Mouse (Mus musculus) gastrocnemius, postnatal 10 days (tissue): Measurements from ENCODE around the gene Gm9903. TPM values are rescaled to one million over a fixed set of nuclear protein-coding genes. Genes with fewer than 3 reads are reported as not detected.
A peak's percentile ranks its signal among the peaks of the same experiment; 100 is the strongest.

ENCODE experiments used
- DNase-seq: peaks from one replicate; pipeline ENCODE4 v3.0.0; 2021; ENCODE audit warnings: mixed read lengths
- total RNA-seq, 2 experiments: library from RNA; stranded (reverse); gene quantifications; 2 replicates each; pipeline ENCODE4 v1.2.3; 2021

Gm9903 gene
- total RNA-seq, 2 experiments from 2014 or later: 1.1 to 1.5 TPM

GRCm38 (mm10) chr5:33640652-33641051, 10.9 kb downstream of the Gm9903 start:
- DNase-seq: peak; percentile 14

GRCm38 (mm10) chr5:33651017-33651416, 21.3 kb downstream of the Gm9903 start:
- DNase-seq: no peak

GRCm38 (mm10) chr5:33651541-33651920, 21.8 kb downstream of the Gm9903 start:
- no peak for DNase-seq

GRCm38 (mm10) chr5:33651921-33652782, 22.4 kb downstream of the Gm9903 start, which contains the start of gene Slbp:
Slbp (minus strand) TSS chr5:33652574.
- peak; percentile 93 for DNase-seq

GRCm38 (mm10) chr5:33652783-33653173, 23.1 kb downstream of the Gm9903 start:
- DNase-seq: no peak

GRCm38 (mm10) chr5:33654424-33654823, 24.7 kb downstream of the Gm9903 start:
- peak; percentile 17 for DNase-seq

GRCm38 (mm10) chr5:33655251-33655840, 25.6 kb downstream of the Gm9903 start:
- no peak for DNase-seq

- no peak for DNase-seq
Observed at GRCm38 (mm10) chr5:33656739-33657138, 27.0 kb downstream of the Gm9903 start.

- DNase-seq: no peak
Observed at GRCm38 (mm10) chr5:33657251-33657786, 27.6 kb downstream of the Gm9903 start.

- DNase-seq: peak; percentile 93
Observed at GRCm38 (mm10) chr5:33657787-33658663, 28.3 kb downstream of the Gm9903 start, which contains the start of the genes Tacc3 and Tmem129. Tacc3 (plus strand) TSS chr5:33658128. Tmem129 (minus strand) TSS chr5:33658416.

- DNase-seq: no peak
Observed at GRCm38 (mm10) chr5:33658664-33659050, 28.9 kb downstream of the Gm9903 start.

GRCm38 (mm10) chr5:33668223-33668622, 38.5 kb downstream of the Gm9903 start:
- no peak for DNase-seq

GRCm38 (mm10) chr5:33671659-33672058, 41.9 kb downstream of the Gm9903 start:
- no peak for DNase-seq

GRCm38 (mm10) chr5:33674439-33674838, 44.7 kb downstream of the Gm9903 start:
- DNase-seq: peak; percentile 47

- peak; percentile 72 for DNase-seq
Observed at GRCm38 (mm10) chr5:33675964-33676363, 46.2 kb downstream of the Gm9903 start.

- no peak for DNase-seq
Observed at GRCm38 (mm10) chr5:33678244-33678643, 48.5 kb downstream of the Gm9903 start.

- no peak for DNase-seq
Observed at GRCm38 (mm10) chr5:33681044-33681443, 51.3 kb downstream of the Gm9903 start.

Other genes with a start within 250 kb of the Gm9903 start
- not detected for gene Nkx1-1, start 195.9 kb upstream of the Gm9903 start, total RNA-seq
- 10 to 100 TPM; 52.0 to 56.6 TPM for gene Fam53a, start 290 bp upstream of the Gm9903 start, total RNA-seq
- 10 to 100 TPM; 17.9 to 24.6 TPM for gene Slbp, start 22.6 kb downstream of the Gm9903 start, total RNA-seq
- 10 to 100 TPM; 15.7 to 19.8 TPM for gene Tacc3, start 28.2 kb downstream of the Gm9903 start, total RNA-seq
- gene Tmem129, start 28.5 kb downstream of the Gm9903 start, total RNA-seq: 10 to 100 TPM; 16.0 to 17.7 TPM
- 1 to 10 TPM; 1.9 to 2.7 TPM for gene Fgfr3, start 91.7 kb downstream of the Gm9903 start, total RNA-seq
- gene Letm1, start 152.9 kb downstream of the Gm9903 start, total RNA-seq: 10 to 100 TPM; 58.5 to 69.5 TPM
- gene Nsd2, start 190.8 kb downstream of the Gm9903 start, total RNA-seq: 10 to 100 TPM; 29.4 to 41.1 TPM